Mouse (Mus musculus) MEL (cell line): ENCODE measurements at regions not wholly inside any gene's neighbourhood (a gene's known extent, or its start where the extent isn't known, plus 50 kb on each side); places are given as distances from the start of the nearest gene placed in this dataset.

Source experiments
- DNase-seq: peaks from one replicate; pipeline ENCODE4 v3.0.0; 2011; ENCODE audit warnings: low read depth, low spot score
- H3K27ac ChIP-seq: 2 replicates; pipeline ENCODE4 v1.5.1; 2012; ENCODE audit warnings: low read depth, mild to moderate bottlenecking, control low read depth, low read length, moderate library complexity; ENCODE audit not compliant: control insufficient read depth
- H3K27me3 ChIP-seq, 2 experiments: fragments of 150-350 bp in 1 of 2; sonication (generic) in 1 of 2; 2 replicates each; pipeline ENCODE4 v1.6.1; 2012; ENCODE audit warnings: low read length in 2 of 2, mild to moderate bottlenecking in 2 of 2, improper control_type of control experiment in 1 of 2, moderate library complexity in 1 of 2; ENCODE audit not compliant: insufficient read depth in 2 of 2, control insufficient read depth in 1 of 2
- H3K36me3 ChIP-seq, 2 experiments: 2 replicates each; pipeline ENCODE4 v1.6.1; 2012 to 2014; ENCODE audit warnings: low read length in 2 of 2, improper control_type of control experiment in 1 of 2, inconsistent platforms in 1 of 2, mild to moderate bottlenecking in 1 of 2; ENCODE audit not compliant: insufficient read depth in 2 of 2, control insufficient read depth in 1 of 2
- H3K4me1 ChIP-seq, 2 experiments: fragments of 150-350 bp in 1 of 2; sonication (generic) in 1 of 2; 2 replicates each; pipeline ENCODE4 v1.6.1; 2012; ENCODE audit warnings: low read length in 2 of 2, improper control_type of control experiment in 1 of 2, mild to moderate bottlenecking in 1 of 2; ENCODE audit not compliant: insufficient read depth in 2 of 2, control insufficient read depth in 1 of 2
- H3K4me3 ChIP-seq, 2 experiments: fragments of 150-350 bp in 1 of 2; sonication (generic) in 1 of 2; 2 replicates each; pipeline ENCODE4 v1.5.1; 2012; ENCODE audit warnings: low read depth in 2 of 2, low read length in 2 of 2, mild to moderate bottlenecking in 2 of 2, moderate library complexity in 2 of 2, control low read depth in 1 of 2, improper control_type of control experiment in 1 of 2; ENCODE audit not compliant: control insufficient read depth in 1 of 2, insufficient read depth in 1 of 2
- H3K79me2 ChIP-seq: 2 replicates; pipeline ENCODE4 v1.6.1; 2012; ENCODE audit warnings: mild to moderate bottlenecking, low read length, moderate library complexity; ENCODE audit not compliant: control insufficient read depth, poor library complexity, insufficient read depth
- H3K9ac ChIP-seq: 2 replicates; pipeline ENCODE4 v1.6.1; 2012; ENCODE audit warnings: low read depth, mild to moderate bottlenecking, control low read depth, low read length, moderate library complexity; ENCODE audit not compliant: control insufficient read depth, poor library complexity, severe bottlenecking
- H3K9me3 ChIP-seq: fragments of 150-350 bp; sonication (generic); replicated peaks from 2 replicates; pipeline ENCODE4 v1.6.1; 2012; ENCODE audit warnings: mild to moderate bottlenecking, low read length, improper control_type of control experiment, moderate library complexity; ENCODE audit not compliant: insufficient read depth
- CHD1 ChIP-seq: IDR thresholded peaks from 2 replicates; pipeline ENCODE4 v1.6.1; 2012; ENCODE audit warnings: low read depth, mild to moderate bottlenecking, inconsistent platforms, low read length, improper control_type of control experiment
- EP300 ChIP-seq, 2 experiments: IDR thresholded peaks; 2 replicates each; pipeline ENCODE4 v1.6.1; 2011; ENCODE audit warnings: improper control_type of control experiment in 2 of 2, low read length in 2 of 2, low read depth in 1 of 2, mild to moderate bottlenecking in 1 of 2
- ETS1 ChIP-seq: IDR thresholded peaks from 2 replicates; pipeline ENCODE4 v1.6.1; 2012; ENCODE audit warnings: low read depth, mild to moderate bottlenecking, inconsistent platforms, low read length, improper control_type of control experiment, moderate library complexity
- JUND ChIP-seq: IDR thresholded peaks from 2 replicates; pipeline ENCODE4 v1.6.1; 2011; ENCODE audit warnings: low read depth, mild to moderate bottlenecking, improper control_type of control experiment, low read length
- KAT2A ChIP-seq: conservative IDR thresholded peaks from 2 replicates; pipeline ENCODE4 v1.6.1; 2012; ENCODE audit warnings: low read depth, low read length, improper control_type of control experiment, inconsistent platforms
- MAFK ChIP-seq: IDR thresholded peaks from 2 replicates; pipeline ENCODE4 v1.6.1; 2011; ENCODE audit warnings: low read depth, mild to moderate bottlenecking, low read length, improper control_type of control experiment, borderline replicate concordance
- MAZ ChIP-seq: IDR thresholded peaks from 2 replicates; pipeline ENCODE4 v1.6.1; 2012; ENCODE audit warnings: low read depth, mild to moderate bottlenecking, inconsistent platforms, low read length, improper control_type of control experiment
- MXI1 ChIP-seq: IDR thresholded peaks from 2 replicates; pipeline ENCODE4 v1.6.1; 2011; ENCODE audit warnings: mild to moderate bottlenecking, low read depth, low read length, improper control_type of control experiment
- MYB ChIP-seq: IDR thresholded peaks from 2 replicates; pipeline ENCODE4 v1.6.1; 2011; ENCODE audit warnings: mild to moderate bottlenecking, low read depth, low read length, improper control_type of control experiment
- NRF1 ChIP-seq: IDR thresholded peaks from 2 replicates; pipeline ENCODE4 v1.6.1; 2014; ENCODE audit warnings: low read depth, mild to moderate bottlenecking, inconsistent platforms, low read length, improper control_type of control experiment, moderate library complexity; ENCODE audit not compliant: poor library complexity, insufficient read depth, severe bottlenecking
- SMC3 ChIP-seq: IDR thresholded peaks from 2 replicates; pipeline ENCODE4 v1.6.1; 2011; ENCODE audit warnings: low read depth, low read length, improper control_type of control experiment
- TBP ChIP-seq: IDR thresholded peaks from 2 replicates; pipeline ENCODE4 v1.8.0; 2011; ENCODE audit warnings: low read depth, low read length, improper control_type of control experiment
- USF1 ChIP-seq: IDR thresholded peaks from 2 replicates; pipeline ENCODE4 v1.6.1; 2014; ENCODE audit warnings: low read depth, mild to moderate bottlenecking, inconsistent platforms, low read length, improper control_type of control experiment, moderate library complexity
- ZC3H11A ChIP-seq: IDR thresholded peaks from 2 replicates; pipeline ENCODE4 v1.6.1; 2012; ENCODE audit warnings: low read depth, mild to moderate bottlenecking, inconsistent platforms, low read length, improper control_type of control experiment
- ZKSCAN1 ChIP-seq: IDR thresholded peaks from 2 replicates; pipeline ENCODE4 v1.6.1; 2012; ENCODE audit warnings: low read depth, mild to moderate bottlenecking, inconsistent platforms, low read length, improper control_type of control experiment, moderate library complexity

DNA sequence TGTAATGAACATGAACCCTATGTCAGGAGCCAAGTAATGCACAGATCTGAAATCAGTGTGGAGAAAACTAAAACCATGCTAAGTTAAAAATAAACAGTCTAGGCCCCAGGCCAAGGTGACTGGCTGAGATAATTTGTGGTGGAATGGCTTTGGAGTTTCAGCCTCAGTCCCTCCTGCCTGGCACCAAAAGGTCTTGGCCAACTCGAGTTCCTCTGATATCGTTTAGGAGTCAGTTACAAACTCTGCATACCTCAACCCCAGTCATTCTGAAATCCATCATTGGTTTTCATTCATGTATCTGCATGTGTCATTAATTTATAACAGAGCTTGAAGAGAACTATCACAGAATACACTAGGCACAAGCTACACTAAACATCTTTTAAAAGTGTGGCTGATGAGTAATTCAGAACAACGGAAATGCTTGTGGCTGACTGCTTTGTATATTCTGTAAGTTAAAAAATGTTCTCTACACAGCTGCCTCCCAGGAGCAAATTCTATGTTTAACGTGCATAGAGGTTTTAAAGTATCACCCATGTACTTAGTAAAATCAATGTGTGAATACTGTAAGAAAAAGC, 125.6 kb upstream of the Il6 start:
- no peaks in the 10 kb centered on the region for H3K79me2 ChIP-seq
- H3K36me3 ChIP-seq: no peaks in the 10 kb centered on the region
- H3K27ac ChIP-seq: no peak overlapping the region
- H3K27me3 ChIP-seq: peaks cover 11 to 22% of the 10 kb centered on the region in 2 experiments
- peaks cover 0 to 3% of the 10 kb centered on the region in 2 experiments; a peak in 1 of 4 replicates for H3K4me1 ChIP-seq
- no peaks in the 10 kb centered on the region for H3K9me3 ChIP-seq
- no peak overlapping the region for H3K9ac ChIP-seq
- H3K4me3 ChIP-seq: no peak overlapping the region
- DNase-seq: no peak
- TF ChIP-seq NRF1 (no peak), MAFK (no peak), ZC3H11A (no peak), MYB (no peak), USF1 (no peak), MAZ (no peak)

DNA sequence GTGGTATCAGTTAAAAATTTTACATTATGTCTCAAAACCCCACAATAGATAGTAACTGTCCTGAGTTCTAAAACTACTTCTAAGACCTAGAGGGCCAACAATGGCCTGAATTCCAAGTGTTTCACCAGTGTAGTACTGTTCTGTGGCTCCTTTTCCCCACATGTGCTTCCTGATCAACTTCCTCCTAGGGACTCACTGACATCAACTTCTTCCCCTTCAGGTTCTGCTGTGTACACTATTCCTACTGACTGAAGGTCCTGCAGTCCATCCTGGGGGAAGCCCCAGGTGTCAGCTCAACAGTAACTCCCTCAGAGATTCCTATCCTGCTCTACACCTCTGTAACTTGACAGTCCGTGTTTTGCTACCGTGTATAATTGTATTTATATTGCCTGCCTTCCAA, 120.6 kb upstream of the Il6 start:
- no peak for DNase-seq
- Histone ChIP-seq H3K9me3 (no peaks in the 10 kb centered on the region), H3K4me3 (no peak overlapping the region), H3K27me3 (peaks cover 5 to 6% of the 10 kb centered on the region in 2 experiments), H3K36me3 (peaks cover 0 to 16% of the 10 kb centered on the region in 2 experiments; a peak in 2 of 4 replicates)
- no peak for TF ChIP-seq MXI1
- TF ChIP-seq ZKSCAN1: no peak
- no peak for TF ChIP-seq JUND
- no peak for TF ChIP-seq TBP
- no peak for TF ChIP-seq SMC3
- TF ChIP-seq EP300 (IDR thresholded peaks at IDR 0.05; ENCODE audit: low read depth in 1 of 2, low read length in 2 of 2): no peak
- TF ChIP-seq ETS1: no peak
- TF ChIP-seq CHD1: no peak
- no peak for TF ChIP-seq KAT2A
- TF ChIP-seq, all 39 proteins: peak for 0
- H3K9ac ChIP-seq: no peak overlapping the region
- no peaks in the 10 kb centered on the region for H3K79me2 ChIP-seq
- peaks cover 0 to 14% of the 10 kb centered on the region in 2 experiments; a peak in 3 of 4 replicates for H3K4me1 ChIP-seq
- H3K27ac ChIP-seq: no peak overlapping the region
